ENCODE assay signal across 10 mouse cellular contexts in the genomic region with DNA sequence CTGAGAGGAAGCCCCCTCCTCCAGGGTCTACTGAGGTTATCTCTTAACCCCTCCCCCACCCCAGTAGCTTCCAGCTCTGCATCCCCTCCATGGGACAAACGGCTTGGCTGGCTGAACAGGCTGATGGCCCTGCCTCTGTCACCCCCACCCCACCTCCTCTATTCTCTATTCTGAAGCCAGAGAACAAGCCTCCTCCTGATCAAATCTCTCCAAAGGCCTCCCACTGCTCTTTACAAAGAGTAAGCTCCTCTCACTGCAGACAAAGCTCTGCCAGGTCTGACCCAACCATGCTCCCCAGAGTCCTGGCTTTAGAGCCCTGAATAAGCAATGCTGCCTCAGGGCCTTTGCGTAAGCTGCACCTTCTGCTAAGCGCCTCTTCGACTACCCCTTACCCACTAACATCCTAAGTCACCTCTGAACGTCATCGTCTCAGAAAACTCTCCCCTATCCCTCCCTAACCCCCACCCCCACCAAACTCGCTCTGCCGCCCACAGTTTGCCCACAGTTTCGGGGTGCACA. TPM values are rescaled to one million over a fixed set of nuclear protein-coding genes. Genes with fewer than 3 reads are reported as not detected.
DNase-seq lines count a peak whose midpoint lies in the region; ATAC-seq lines count a peak whose summit lies in the region.
"Had no signal": no experiment of that assay in that cellular context is flagged by ENCODE, and none has a peak within 500 bp of the region (broad histone marks: within the 10 kb centered on the region; RNA-seq: fewer than 3 reads in every experiment).

No protein-coding gene starts in this region.

- no peaks in the 10 kb centered on the region for H3K9me3 ChIP-seq in heart, embryonic 10.5 days
- no peaks in the 10 kb centered on the region for H3K9me3 ChIP-seq in heart, embryonic 11.5 days (replicated peaks; ENCODE audit: control insufficient read depth, low read length)
- H3K9me3 ChIP-seq in midbrain, embryonic 10.5 days (replicated peaks), result peaks cover 12% of the 10 kb centered on the region
- no peaks in the 10 kb centered on the region for H3K9me3 ChIP-seq in midbrain, embryonic 16.5 days (replicated peaks; ENCODE audit: control insufficient read depth, low read length, poor library complexity, severe bottlenecking)
- no peaks in the 10 kb centered on the region for H3K9me3 ChIP-seq in embryonic facial prominence, embryonic 13.5 days
- no peaks in the 10 kb centered on the region for H3K9me3 ChIP-seq in stomach, embryonic 15.5 days
- H3K9me3 ChIP-seq: liver, embryonic 15.5 days had no signal

- H3K4me2 ChIP-seq in heart, embryonic 11.5 days, result no peak overlapping the region
- H3K4me2 ChIP-seq in midbrain, embryonic 16.5 days (ENCODE audit: low read length), result no peak overlapping the region
- peak overlapping the region; percentile 20; the same call in 1 of the 2 replicates for H3K4me2 ChIP-seq in embryonic facial prominence, embryonic 13.5 days
- H3K4me2 ChIP-seq in stomach, embryonic 15.5 days, result peak overlapping the region; percentile 22; the same call in 1 of the 2 replicates
- H3K4me2 ChIP-seq: hindbrain, embryonic 14.5 days; liver, embryonic 15.5 days had no signal

- whole genome bisulfite sequencing in heart, embryonic 10.5 days, result 70% methylated on average over 9 of the region's 9 CpGs
- 76% methylated on average over 9 of the region's 9 CpGs for WGBS in heart, embryonic 11.5 days (ENCODE audit: insufficient replicate concordance)
- 58% methylated on average over 9 of the region's 9 CpGs for WGBS in midbrain, embryonic 10.5 days
- 48% methylated on average over 9 of the region's 9 CpGs for WGBS in midbrain, embryonic 16.5 days
- WGBS in embryonic facial prominence, embryonic 13.5 days, result 55% methylated on average over 9 of the region's 9 CpGs
- WGBS in stomach, embryonic 15.5 days, result 61% methylated on average over 9 of the region's 9 CpGs

- peaks cover 84% of the 10 kb centered on the region for H3K4me1 ChIP-seq in heart, embryonic 10.5 days
- H3K4me1 ChIP-seq in heart, embryonic 11.5 days (ENCODE audit: control insufficient read depth, insufficient read depth, low read length), result peaks cover 45% of the 10 kb centered on the region
- H3K4me1 ChIP-seq in midbrain, embryonic 10.5 days, result peaks cover 88% of the 10 kb centered on the region
- peaks cover 23% of the 10 kb centered on the region for H3K4me1 ChIP-seq in midbrain, embryonic 16.5 days (ENCODE audit: control insufficient read depth, insufficient read depth, low read length)
- H3K4me1 ChIP-seq in embryonic facial prominence, embryonic 13.5 days, result peaks cover 61% of the 10 kb centered on the region
- H3K4me1 ChIP-seq in stomach, embryonic 15.5 days, result peaks cover 57% of the 10 kb centered on the region

- no peak for ATAC-seq in heart, embryonic 11.5 days (replicated peaks; ENCODE audit: insufficient number of reproducible peaks, low FRiP score, low TSS enrichment)
- no peak for ATAC-seq in midbrain, embryonic 16.5 days
- no peak for ATAC-seq in embryonic facial prominence, embryonic 13.5 days (ENCODE audit: insufficient number of reproducible peaks, insufficient read depth, low FRiP score, low TSS enrichment, low read depth)
- ATAC-seq in stomach, embryonic 15.5 days (ENCODE audit: insufficient read depth, low FRiP score, low read depth), result no peak

- no peaks in the 10 kb centered on the region for H3K27me3 ChIP-seq in heart, embryonic 10.5 days (ENCODE audit: insufficient read depth, poor library complexity, severe bottlenecking)
- no peaks in the 10 kb centered on the region for H3K27me3 ChIP-seq in heart, embryonic 11.5 days (ENCODE audit: control insufficient read depth, insufficient read depth, low read length)
- H3K27me3 ChIP-seq in midbrain, embryonic 10.5 days (ENCODE audit: low read depth, poor library complexity, severe bottlenecking), result no peaks in the 10 kb centered on the region
- no peaks in the 10 kb centered on the region for H3K27me3 ChIP-seq in midbrain, embryonic 16.5 days (ENCODE audit: control insufficient read depth, insufficient read depth, low read depth, low read length)
- no peaks in the 10 kb centered on the region for H3K27me3 ChIP-seq in embryonic facial prominence, embryonic 13.5 days
- no peaks in the 10 kb centered on the region for H3K27me3 ChIP-seq in stomach, embryonic 15.5 days (replicated peaks)
- H3K27me3 ChIP-seq: liver, embryonic 15.5 days had no signal

- no peak overlapping the region for H3K4me3 ChIP-seq in heart, embryonic 10.5 days
- H3K4me3 ChIP-seq in heart, embryonic 11.5 days (ENCODE audit: low read depth, low read length), result no peak overlapping the region
- H3K4me3 ChIP-seq in midbrain, embryonic 10.5 days, result no peak overlapping the region
- H3K4me3 ChIP-seq in midbrain, embryonic 16.5 days (ENCODE audit: low read depth, low read length), result no peak overlapping the region
- H3K4me3 ChIP-seq in embryonic facial prominence, embryonic 13.5 days, result no peak overlapping the region
- no peak overlapping the region for H3K4me3 ChIP-seq in stomach, embryonic 15.5 days (replicated peaks)
- H3K4me3 ChIP-seq: liver, embryonic 15.5 days had no signal

- no peak for DNase-seq in heart, embryonic 10.5 days (ENCODE audit: low spot score)
- peak; percentile 26 for DNase-seq in midbrain, embryonic 10.5 days (ENCODE audit: low spot score)
- DNase-seq in retina, embryonic 14.5 days (ENCODE audit: low spot score), result no peak
- no peak for DNase-seq in cerebellum, adult 9-10 months

- H3K36me3 ChIP-seq in heart, embryonic 10.5 days, result peaks cover 83% of the 10 kb centered on the region
- peaks cover 3% of the 10 kb centered on the region; the same call in 1 of the 2 replicates for H3K36me3 ChIP-seq in heart, embryonic 11.5 days (ENCODE audit: control insufficient read depth, insufficient read depth, low read length)
- peaks cover 87% of the 10 kb centered on the region for H3K36me3 ChIP-seq in midbrain, embryonic 10.5 days
- H3K36me3 ChIP-seq in midbrain, embryonic 16.5 days (ENCODE audit: control insufficient read depth, insufficient read depth, low read length), result peaks cover 13% of the 10 kb centered on the region
- H3K36me3 ChIP-seq in embryonic facial prominence, embryonic 13.5 days, result peaks cover 92% of the 10 kb centered on the region
- H3K36me3 ChIP-seq in stomach, embryonic 15.5 days, result peaks cover 36% of the 10 kb centered on the region; the same call in 1 of the 2 replicates

- H3K27ac ChIP-seq in heart, embryonic 10.5 days, result peak overlapping the region; percentile 18; the same call in 1 of the 2 replicates
- no peak overlapping the region for H3K27ac ChIP-seq in heart, embryonic 11.5 days (ENCODE audit: low read depth, low read length)
- peak overlapping the region; percentile 94 for H3K27ac ChIP-seq in midbrain, embryonic 10.5 days (replicated peaks)
- H3K27ac ChIP-seq in midbrain, embryonic 16.5 days (ENCODE audit: low read length), result no peak overlapping the region
- peak overlapping the region; percentile 84 for H3K27ac ChIP-seq in embryonic facial prominence, embryonic 13.5 days
- H3K27ac ChIP-seq in stomach, embryonic 15.5 days, result peak overlapping the region; percentile 93
- H3K27ac ChIP-seq: hindbrain, embryonic 14.5 days; liver, embryonic 15.5 days had no signal

- no peak overlapping the region for H3K9ac ChIP-seq in heart, embryonic 11.5 days (ENCODE audit: low read depth, low read length)
- H3K9ac ChIP-seq in midbrain, embryonic 16.5 days (ENCODE audit: low read depth, low read length), result no peak overlapping the region
- no peak overlapping the region for H3K9ac ChIP-seq in embryonic facial prominence, embryonic 13.5 days
- no peak overlapping the region for H3K9ac ChIP-seq in stomach, embryonic 15.5 days
- H3K9ac ChIP-seq: hindbrain, embryonic 14.5 days; liver, embryonic 15.5 days had no signal

RNA-seq across cellular contexts. Expression of a gene that starts 19.6 kb away (rescaled TPM):
- polyA plus RNA-seq in heart, embryonic 10.5 days (2016; fragmentation: Nextera tagmentation; extraction: Ambion mirVana), result 43.8 and 59.3 TPM in 2 replicates
- polyA plus RNA-seq in heart, embryonic 11.5 days (2014; fragmentation: Nextera tagmentation; extraction: Ambion mirVana), result 24.5 and 26.9 TPM in 2 replicates
- 94.4 and 103 TPM in 2 replicates for polyA plus RNA-seq in midbrain, embryonic 10.5 days (2016; fragmentation: Nextera tagmentation; extraction: Ambion mirVana)
- polyA plus RNA-seq in midbrain, embryonic 16.5 days (2015; fragmentation: Nextera tagmentation; extraction: Ambion mirVana), result 78.9 and 85.5 TPM in 2 replicates
- 79.8 and 88.8 TPM in 2 replicates for polyA plus RNA-seq in embryonic facial prominence, embryonic 13.5 days (2015; fragmentation: Nextera tagmentation; extraction: Ambion mirVana)
- 79.2 and 85.6 TPM in 2 replicates for polyA plus RNA-seq in stomach, embryonic 15.5 days (2015; fragmentation: Nextera tagmentation; extraction: Ambion mirVana)

Comparison
In these comparisons a context has a peak if more than half of its experiments do, and no peak if none do; other contexts are left out.
1. H3K27ac ChIP-seq: peak in heart, embryonic 10.5 days (single experiment), midbrain, embryonic 10.5 days (single experiment), embryonic facial prominence, embryonic 13.5 days (single experiment) and stomach, embryonic 15.5 days (single experiment); none in heart, embryonic 11.5 days (single experiment) and midbrain, embryonic 16.5 days (single experiment).
2. H3K4me2 ChIP-seq: peak in embryonic facial prominence, embryonic 13.5 days (single experiment) and stomach, embryonic 15.5 days (single experiment); none in heart, embryonic 11.5 days (single experiment) and midbrain, embryonic 16.5 days (single experiment).